Mouse (Mus musculus): ENCODE measurements around the gene Nfatc2. TPM values are rescaled to one million over a fixed set of nuclear protein-coding genes. Genes with fewer than 3 reads are reported as not detected.

Nfatc2 gene
- polyA plus RNA-seq, 1 experiment from 2014 or later: 2.6 TPM

DNA sequence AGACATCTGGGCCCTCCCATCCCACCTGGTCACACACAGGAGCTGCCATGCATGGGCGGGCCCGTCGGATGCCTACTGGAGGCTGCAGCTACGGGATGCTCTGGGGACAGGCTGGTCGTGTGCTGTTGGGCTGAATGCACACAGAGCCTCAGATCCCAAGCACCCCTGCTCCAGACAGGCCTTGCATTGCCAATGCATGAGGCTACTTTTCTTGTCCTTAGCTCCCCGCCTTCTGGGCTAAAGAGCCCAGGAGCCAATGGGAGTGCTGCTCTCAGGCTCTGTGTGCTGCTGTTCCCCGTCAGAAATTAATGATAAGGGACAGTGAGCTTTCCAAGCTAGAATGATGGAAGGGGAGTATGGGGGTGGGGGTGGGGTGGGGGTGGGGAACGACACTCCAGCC is 17.0 kb downstream of the Nfatc2 start:
- Histone ChIP-seq H3K4me3 (ENCODE audit: low read length) (no peak overlapping the region), H3K4me2 (replicated peaks; ENCODE audit: low read depth, low read length) (no peak overlapping the region), H3K27ac (ENCODE audit: low read length) (no peak overlapping the region), H3K4me1 (ENCODE audit: insufficient read depth, low read length) (peaks cover 48% of the 10 kb centered on the region), H3K36me3 (ENCODE audit: insufficient read depth, low read length) (no peaks in the 10 kb centered on the region), H3K9me3 (ENCODE audit: low read length) (no peaks in the 10 kb centered on the region), H3K27me3 (ENCODE audit: insufficient read depth, low read length) (peaks cover 5% of the 10 kb centered on the region; the same call in 1 of the 2 replicates), H3K9ac (replicated peaks; ENCODE audit: low read length) (no peak overlapping the region)
- WGBS: 50% methylated on average over 8 of the region's 8 CpGs
- no peak for ATAC-seq (ENCODE audit: low FRiP score, low TSS enrichment)

DNA sequence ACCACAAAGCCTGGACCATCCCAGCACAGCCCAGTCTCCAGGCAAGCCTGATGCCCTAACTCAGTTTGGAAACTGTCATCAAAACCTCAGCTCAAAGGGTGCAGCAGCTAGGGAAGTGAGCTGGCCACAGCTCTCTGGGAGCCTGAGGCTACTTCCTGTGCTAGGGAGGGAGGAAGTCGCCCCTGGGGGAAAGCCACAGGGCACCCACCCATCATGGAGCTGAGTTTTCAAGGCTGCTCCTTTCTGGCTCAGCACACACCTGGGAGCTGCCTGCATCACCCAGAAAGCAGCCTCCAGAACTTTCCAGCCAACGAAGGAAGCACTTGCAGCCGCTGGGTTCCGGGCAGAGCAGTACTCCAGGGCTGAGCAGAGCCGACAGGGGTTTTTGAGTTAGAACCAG is 18.4 kb downstream of the Nfatc2 start:
- ATAC-seq (ENCODE audit: low FRiP score, low TSS enrichment): no peak
- no peaks in the 10 kb centered on the region for H3K36me3 ChIP-seq (ENCODE audit: insufficient read depth, low read length)
- no peak overlapping the region for H3K27ac ChIP-seq (ENCODE audit: low read length)
- H3K4me2 ChIP-seq (replicated peaks; ENCODE audit: low read depth, low read length): no peak overlapping the region
- no peaks in the 10 kb centered on the region for H3K9me3 ChIP-seq (ENCODE audit: low read length)
- no peak overlapping the region for H3K4me3 ChIP-seq (ENCODE audit: low read length)
- 75% methylated on average over 5 of the region's 5 CpGs for WGBS
- H3K9ac ChIP-seq (replicated peaks; ENCODE audit: low read length): no peak overlapping the region
- no peaks in the 10 kb centered on the region for H3K27me3 ChIP-seq (ENCODE audit: insufficient read depth, low read length)
- peaks cover 48% of the 10 kb centered on the region for H3K4me1 ChIP-seq (ENCODE audit: insufficient read depth, low read length)

DNA sequence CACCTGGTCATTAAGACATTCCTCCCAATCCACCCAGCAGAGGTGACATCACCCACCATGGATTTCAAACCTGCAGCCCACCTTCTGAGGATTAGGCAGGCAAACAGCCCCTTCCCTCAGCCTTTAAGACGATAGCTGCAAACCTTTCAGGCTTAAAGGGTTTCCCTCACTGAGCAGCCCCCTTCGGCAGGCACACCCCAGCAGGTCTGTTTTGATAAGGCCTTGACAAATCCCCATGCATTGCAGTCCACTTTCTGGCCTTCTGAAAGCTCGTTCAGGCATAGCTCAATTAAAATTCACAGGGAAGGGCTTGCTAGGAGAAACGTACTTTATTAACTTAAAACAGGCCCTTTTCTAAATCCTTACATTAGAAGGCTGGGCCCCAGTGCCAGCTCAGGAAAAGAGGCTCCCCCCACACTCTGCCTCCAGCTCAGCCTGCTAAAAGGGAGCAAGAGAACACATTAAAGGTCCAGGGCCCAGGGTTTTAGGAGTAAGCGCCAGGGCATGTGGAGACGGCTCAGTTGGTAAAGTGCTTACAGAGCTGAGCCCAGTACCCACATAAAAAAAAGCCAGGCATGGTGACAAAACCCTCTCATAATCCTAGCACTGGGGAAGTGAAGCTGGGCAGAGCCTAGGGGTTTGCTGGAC is 20.1 kb downstream of the Nfatc2 start:
- peak overlapping the region; percentile 35; the same call in 1 of the 2 replicates for H3K4me2 ChIP-seq (replicated peaks; ENCODE audit: low read depth, low read length)
- peak overlapping the region; percentile 90 for H3K27ac ChIP-seq (ENCODE audit: low read length)

DNA sequence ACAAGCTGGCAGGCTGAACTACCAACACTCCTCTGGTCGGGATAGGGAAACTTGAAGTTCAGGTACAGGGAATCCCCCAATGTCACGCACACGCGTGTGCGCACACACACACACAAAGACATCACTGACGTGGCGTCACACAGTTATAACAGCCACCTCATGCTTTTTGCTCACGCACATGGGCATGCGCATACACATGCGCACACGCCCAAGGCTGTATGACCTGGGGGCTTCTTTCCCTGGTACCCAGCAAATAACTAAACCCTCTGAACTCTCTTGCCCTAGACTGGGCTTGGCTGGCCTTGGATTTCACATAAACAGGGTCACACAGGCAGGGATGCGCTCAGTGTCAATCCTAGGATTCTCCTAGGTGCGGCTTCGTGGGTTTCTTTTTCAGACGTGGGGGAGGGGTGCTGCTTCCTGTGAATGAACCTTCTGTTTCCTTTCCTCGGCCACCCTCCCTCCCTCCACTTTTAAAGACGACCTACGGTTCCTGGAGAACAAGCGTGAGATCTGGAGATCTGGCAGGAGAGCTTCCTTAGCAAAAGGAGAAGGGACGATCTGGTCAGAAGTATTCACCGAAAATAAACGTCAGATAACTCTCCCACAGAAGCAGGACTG is 21.1 kb downstream of the Nfatc2 start:
- Histone ChIP-seq H3K4me1 (ENCODE audit: insufficient read depth, low read length) (peaks cover 65% of the 10 kb centered on the region), H3K27me3 (ENCODE audit: insufficient read depth, low read length) (no peaks in the 10 kb centered on the region), H3K4me2 (replicated peaks; ENCODE audit: low read depth, low read length) (peak overlapping the region; percentile 35), H3K36me3 (ENCODE audit: insufficient read depth, low read length) (no peaks in the 10 kb centered on the region), H3K9ac (replicated peaks; ENCODE audit: low read length) (peak overlapping the region; percentile 42; the same call in 1 of the 2 replicates), H3K9me3 (ENCODE audit: low read length) (no peaks in the 10 kb centered on the region), H3K27ac (ENCODE audit: low read length) (peak overlapping the region; percentile 90), H3K4me3 (ENCODE audit: low read length) (no peak overlapping the region)
- no peak for ATAC-seq (ENCODE audit: low FRiP score, low TSS enrichment)
- 44% methylated on average over 22 of the region's 22 CpGs for WGBS

More for the DNA sequence above, 20.1 kb downstream of the Nfatc2 start:
- Histone ChIP-seq H3K4me3 (ENCODE audit: low read length) (no peak overlapping the region), H3K4me1 (ENCODE audit: insufficient read depth, low read length) (peaks cover 61% of the 10 kb centered on the region), H3K9ac (replicated peaks; ENCODE audit: low read length) (peak overlapping the region; percentile 18; the same call in 1 of the 2 replicates), H3K9me3 (ENCODE audit: low read length) (no peaks in the 10 kb centered on the region), H3K36me3 (ENCODE audit: insufficient read depth, low read length) (no peaks in the 10 kb centered on the region), H3K27me3 (ENCODE audit: insufficient read depth, low read length) (no peaks in the 10 kb centered on the region)
- ATAC-seq (ENCODE audit: low FRiP score, low TSS enrichment): no peak
- 38% methylated on average over 6 of the region's 6 CpGs for WGBS

DNA sequence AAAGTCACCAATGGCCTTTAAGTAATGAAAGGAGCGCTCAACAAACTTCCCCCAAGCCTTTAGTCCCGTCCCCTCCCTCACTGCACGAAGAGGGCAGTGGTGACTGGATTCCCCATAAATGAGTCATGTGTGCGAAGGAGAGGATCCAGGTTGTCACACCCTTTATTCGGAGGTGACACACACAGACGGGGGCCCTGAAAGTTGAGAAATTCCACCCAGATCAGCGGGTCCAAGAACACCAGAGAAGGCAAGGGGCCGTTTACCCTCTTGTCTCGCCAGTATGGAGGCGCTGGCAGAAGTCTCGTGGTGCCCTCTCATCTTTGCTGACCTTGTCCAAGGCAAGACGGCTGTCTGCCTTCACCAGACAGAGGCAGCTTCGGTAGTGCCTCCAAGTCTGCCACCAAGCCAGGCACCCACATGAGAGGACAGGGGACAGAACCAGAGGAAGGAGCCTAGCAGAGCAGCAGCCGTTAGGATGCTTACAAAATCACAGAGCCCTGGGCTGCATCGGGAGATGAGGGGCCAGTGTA is 21.8 kb downstream of the Nfatc2 start:
- H3K4me1 ChIP-seq (ENCODE audit: insufficient read depth, low read length): peaks cover 69% of the 10 kb centered on the region
- H3K4me3 ChIP-seq (ENCODE audit: low read length): no peak overlapping the region
- no peak for ATAC-seq (ENCODE audit: low FRiP score, low TSS enrichment)
- H3K9ac ChIP-seq (replicated peaks; ENCODE audit: low read length): no peak overlapping the region
- no peaks in the 10 kb centered on the region for H3K27me3 ChIP-seq (ENCODE audit: insufficient read depth, low read length)
- no peaks in the 10 kb centered on the region for H3K9me3 ChIP-seq (ENCODE audit: low read length)
- H3K27ac ChIP-seq (ENCODE audit: low read length): no peak overlapping the region
- H3K4me2 ChIP-seq (replicated peaks; ENCODE audit: low read depth, low read length): no peak overlapping the region
- 74% methylated on average over 15 of the region's 15 CpGs for WGBS
- H3K36me3 ChIP-seq (ENCODE audit: insufficient read depth, low read length): no peaks in the 10 kb centered on the region

DNA sequence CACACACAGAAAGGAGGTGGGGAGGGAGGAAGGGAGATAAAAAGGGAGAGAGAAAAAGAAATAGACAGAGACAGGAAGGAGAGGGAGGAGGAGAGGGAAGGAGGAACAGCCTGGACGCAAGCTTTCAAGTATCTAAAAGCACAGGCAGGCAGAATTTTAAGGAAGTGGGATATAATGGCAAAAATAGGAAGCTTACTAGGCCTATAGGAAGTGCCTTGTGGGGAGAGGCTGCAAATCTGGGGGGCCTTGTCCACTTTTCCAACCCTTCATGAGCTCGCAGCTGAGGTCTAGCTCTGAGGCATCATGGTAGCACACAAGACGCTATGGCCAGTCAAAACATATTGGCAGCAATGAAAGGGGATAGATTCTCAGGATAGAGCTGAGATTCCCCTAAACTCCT is 22.3 kb downstream of the Nfatc2 start:
- no peak for ATAC-seq (ENCODE audit: low FRiP score, low TSS enrichment)
- H3K27me3 ChIP-seq (ENCODE audit: insufficient read depth, low read length): no peaks in the 10 kb centered on the region

DNA sequence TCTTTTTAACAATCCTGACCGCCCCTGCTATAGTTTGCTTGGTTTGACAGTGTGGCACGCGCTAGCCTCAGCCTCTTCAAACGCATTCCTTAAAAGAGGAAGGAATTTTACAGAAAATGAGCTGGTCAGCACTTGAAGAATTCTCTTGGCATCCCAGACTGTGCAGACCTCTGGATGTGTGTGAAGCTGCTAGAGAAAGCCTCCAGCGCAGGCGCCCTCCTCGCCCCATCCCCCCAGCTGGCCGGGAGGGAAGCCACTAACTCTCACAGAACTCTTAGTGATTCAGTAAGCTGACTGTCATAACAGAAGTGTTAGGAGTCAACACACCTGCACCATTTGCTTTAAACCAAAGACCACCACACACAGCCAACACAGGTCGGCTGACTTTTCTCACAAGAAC is 23.3 kb downstream of the Nfatc2 start:
- no peak overlapping the region for H3K27ac ChIP-seq (ENCODE audit: low read length)
- H3K36me3 ChIP-seq (ENCODE audit: insufficient read depth, low read length): no peaks in the 10 kb centered on the region
- no peaks in the 10 kb centered on the region for H3K9me3 ChIP-seq (ENCODE audit: low read length)
- H3K4me1 ChIP-seq (ENCODE audit: insufficient read depth, low read length): peaks cover 61% of the 10 kb centered on the region
- H3K9ac ChIP-seq (replicated peaks; ENCODE audit: low read length): no peak overlapping the region
- H3K4me3 ChIP-seq (ENCODE audit: low read length): no peak overlapping the region
- no peak for ATAC-seq (ENCODE audit: low FRiP score, low TSS enrichment)
- WGBS: 64% methylated on average over 9 of the region's 9 CpGs
- H3K27me3 ChIP-seq (ENCODE audit: insufficient read depth, low read length): no peaks in the 10 kb centered on the region
- no peak overlapping the region for H3K4me2 ChIP-seq (replicated peaks; ENCODE audit: low read depth, low read length)

More for the DNA sequence above, 22.3 kb downstream of the Nfatc2 start:
- no peaks in the 10 kb centered on the region for H3K9me3 ChIP-seq (ENCODE audit: low read length)
- H3K27ac ChIP-seq (ENCODE audit: low read length): no peak overlapping the region
- no peak overlapping the region for H3K4me2 ChIP-seq (replicated peaks; ENCODE audit: low read depth, low read length)
- H3K4me3 ChIP-seq (ENCODE audit: low read length): no peak overlapping the region
- WGBS: 87% methylated on average over 3 of the region's 3 CpGs
- no peak overlapping the region for H3K9ac ChIP-seq (replicated peaks; ENCODE audit: low read length)
- no peaks in the 10 kb centered on the region for H3K36me3 ChIP-seq (ENCODE audit: insufficient read depth, low read length)
- H3K4me1 ChIP-seq (ENCODE audit: insufficient read depth, low read length): peaks cover 63% of the 10 kb centered on the region

DNA sequence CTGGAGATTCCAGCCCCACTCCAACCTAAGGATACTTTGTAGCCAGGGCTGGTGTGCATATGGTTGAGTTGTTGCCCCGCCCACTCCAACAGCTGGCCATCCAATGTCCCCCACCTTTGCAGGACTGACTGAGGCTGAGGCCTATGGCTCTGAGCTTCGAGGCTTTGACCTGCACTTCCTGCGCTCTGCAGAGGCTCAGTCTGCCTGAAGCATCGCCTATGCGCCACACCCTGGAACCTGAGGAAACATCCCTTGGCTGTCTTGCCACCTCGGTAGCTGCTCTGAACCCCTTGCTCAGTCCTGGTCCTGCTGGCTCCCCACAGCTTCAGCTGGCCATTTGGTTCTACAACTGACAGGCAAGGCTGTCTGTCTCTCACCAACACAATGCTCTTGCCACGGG is 24.1 kb downstream of the Nfatc2 start:
- H3K9ac ChIP-seq (replicated peaks; ENCODE audit: low read length): no peak overlapping the region
- H3K4me3 ChIP-seq (ENCODE audit: low read length): no peak overlapping the region
- H3K4me2 ChIP-seq (replicated peaks; ENCODE audit: low read depth, low read length): no peak overlapping the region
- no peaks in the 10 kb centered on the region for H3K27me3 ChIP-seq (ENCODE audit: insufficient read depth, low read length)
- peaks cover 58% of the 10 kb centered on the region for H3K4me1 ChIP-seq (ENCODE audit: insufficient read depth, low read length)
- H3K9me3 ChIP-seq (ENCODE audit: low read length): no peaks in the 10 kb centered on the region
- H3K36me3 ChIP-seq (ENCODE audit: insufficient read depth, low read length): no peaks in the 10 kb centered on the region
- 0 out of 2 replicates have a peak, but pooled peaks have one; percentile 16 for ATAC-seq (ENCODE audit: low FRiP score, low TSS enrichment)
- no peak overlapping the region for H3K27ac ChIP-seq (ENCODE audit: low read length)
- 54% methylated on average over 7 of the region's 7 CpGs for WGBS

DNA sequence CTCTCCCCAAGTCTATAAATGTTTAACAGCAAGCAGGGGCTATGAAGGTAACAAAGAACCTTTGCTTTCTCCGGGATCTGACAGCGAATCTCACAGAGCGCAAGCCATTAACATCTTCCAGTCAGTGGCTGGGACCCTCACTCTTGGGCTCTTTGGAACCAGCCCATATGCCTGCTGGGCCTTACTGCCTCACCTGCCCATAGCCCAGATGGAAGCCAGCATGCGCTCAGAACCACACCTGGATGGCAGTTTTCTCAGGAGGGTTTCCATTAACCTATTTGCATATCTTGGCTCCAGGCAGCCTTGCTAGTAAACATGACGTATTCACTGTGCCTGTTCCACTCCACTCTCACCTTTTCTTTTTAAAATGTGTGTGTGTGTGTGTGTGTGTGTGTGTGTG is 25.6 kb downstream of the Nfatc2 start:
- no peak overlapping the region for H3K4me2 ChIP-seq (replicated peaks; ENCODE audit: low read depth, low read length)
- H3K36me3 ChIP-seq (ENCODE audit: insufficient read depth, low read length): peaks cover 2% of the 10 kb centered on the region; the same call in 1 of the 2 replicates
- WGBS: 63% methylated on average over 5 of the region's 5 CpGs
- H3K27ac ChIP-seq (ENCODE audit: low read length): peak overlapping the region; percentile 92
- H3K27me3 ChIP-seq (ENCODE audit: insufficient read depth, low read length): no peaks in the 10 kb centered on the region
- peaks cover 49% of the 10 kb centered on the region for H3K4me1 ChIP-seq (ENCODE audit: insufficient read depth, low read length)
- H3K4me3 ChIP-seq (ENCODE audit: low read length): no peak overlapping the region
- H3K9ac ChIP-seq (replicated peaks; ENCODE audit: low read length): no peak overlapping the region
- H3K9me3 ChIP-seq (ENCODE audit: low read length): 0 out of 2 replicates have a peak, but pooled peaks cover 3% of the 10 kb centered on the region
- ATAC-seq (ENCODE audit: low FRiP score, low TSS enrichment): peak; percentile 26

DNA sequence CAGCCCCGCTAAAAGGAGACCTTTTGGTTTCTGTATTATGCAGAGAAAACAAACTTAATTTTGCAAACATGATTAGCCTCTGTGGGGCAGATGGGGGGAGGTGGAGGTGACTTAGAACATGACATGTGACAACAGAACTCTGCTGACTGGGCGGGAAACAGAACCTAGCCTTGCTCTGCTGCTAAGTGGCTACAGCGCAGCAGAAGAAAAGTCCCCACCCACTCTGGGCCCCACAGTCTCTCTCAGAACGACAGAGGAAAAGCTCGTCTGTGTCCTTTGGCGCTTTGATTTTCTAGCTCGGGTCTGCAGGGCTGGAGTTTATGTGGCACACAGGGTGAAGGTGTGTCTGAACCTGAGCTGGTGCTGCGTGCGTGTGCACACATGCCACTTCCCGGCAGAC is 26.5 kb downstream of the Nfatc2 start:
- H3K9me3 ChIP-seq (ENCODE audit: low read length): 0 out of 2 replicates have a peak, but pooled peaks cover 3% of the 10 kb centered on the region
- H3K9ac ChIP-seq (replicated peaks; ENCODE audit: low read length): peak overlapping the region; percentile 25; the same call in 1 of the 2 replicates
- 51% methylated on average over 10 of the region's 10 CpGs for WGBS
- no peak for ATAC-seq (ENCODE audit: low FRiP score, low TSS enrichment)
- no peak overlapping the region for H3K4me3 ChIP-seq (ENCODE audit: low read length)
- H3K4me1 ChIP-seq (ENCODE audit: insufficient read depth, low read length): peaks cover 40% of the 10 kb centered on the region
- H3K27ac ChIP-seq (ENCODE audit: low read length): peak overlapping the region; percentile 92
- no peak overlapping the region for H3K4me2 ChIP-seq (replicated peaks; ENCODE audit: low read depth, low read length)
- H3K27me3 ChIP-seq (ENCODE audit: insufficient read depth, low read length): no peaks in the 10 kb centered on the region
- H3K36me3 ChIP-seq (ENCODE audit: insufficient read depth, low read length): peaks cover 7% of the 10 kb centered on the region; the same call in 1 of the 2 replicates

All from kidney, embryonic 16.5 days (tissue).